Mouse (Mus musculus) monocyte, adult 2 months (primary cell): ENCODE results near the gene Tmed2.
"Not testable (repeated sequence)": the region's sequence is repeated elsewhere in the genome, so short reads cannot be mapped to it uniquely, and the experiment has no call there.

Experiments
- DNase-seq, 2 experiments: peaks; one replicate each; pipeline ENCODE4 v3.0.0; 2022; ENCODE audit warnings: low spot score in 2 of 2, low read depth in 1 of 2

Tmed2 gene

DNA sequence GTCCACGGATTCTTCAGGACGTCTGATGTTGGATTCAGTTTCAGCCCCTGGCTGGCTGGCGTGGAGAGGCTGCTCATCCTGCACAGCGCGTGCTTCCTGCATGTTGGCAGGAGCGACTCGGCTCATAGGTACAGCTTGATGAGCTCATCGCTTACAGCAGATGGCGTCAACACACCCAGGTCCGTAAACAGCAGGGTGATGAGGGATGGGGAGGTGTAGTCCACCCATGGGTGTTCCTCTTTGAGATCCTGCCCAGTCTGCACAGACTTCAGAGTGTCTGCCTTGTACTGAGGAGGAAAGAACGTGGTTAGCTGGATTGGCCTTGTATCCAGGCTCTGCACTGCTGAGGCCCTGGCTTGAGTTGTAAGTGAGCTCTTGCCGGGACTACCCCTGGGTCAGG lies 30.6 kb downstream of the Tmed2 start:
- DNase-seq: no peak

- DNase-seq: no peak
Measured at GRCm38 (mm10) chr5:124575467-124575866, 35.0 kb downstream of the Tmed2 start.

DNA sequence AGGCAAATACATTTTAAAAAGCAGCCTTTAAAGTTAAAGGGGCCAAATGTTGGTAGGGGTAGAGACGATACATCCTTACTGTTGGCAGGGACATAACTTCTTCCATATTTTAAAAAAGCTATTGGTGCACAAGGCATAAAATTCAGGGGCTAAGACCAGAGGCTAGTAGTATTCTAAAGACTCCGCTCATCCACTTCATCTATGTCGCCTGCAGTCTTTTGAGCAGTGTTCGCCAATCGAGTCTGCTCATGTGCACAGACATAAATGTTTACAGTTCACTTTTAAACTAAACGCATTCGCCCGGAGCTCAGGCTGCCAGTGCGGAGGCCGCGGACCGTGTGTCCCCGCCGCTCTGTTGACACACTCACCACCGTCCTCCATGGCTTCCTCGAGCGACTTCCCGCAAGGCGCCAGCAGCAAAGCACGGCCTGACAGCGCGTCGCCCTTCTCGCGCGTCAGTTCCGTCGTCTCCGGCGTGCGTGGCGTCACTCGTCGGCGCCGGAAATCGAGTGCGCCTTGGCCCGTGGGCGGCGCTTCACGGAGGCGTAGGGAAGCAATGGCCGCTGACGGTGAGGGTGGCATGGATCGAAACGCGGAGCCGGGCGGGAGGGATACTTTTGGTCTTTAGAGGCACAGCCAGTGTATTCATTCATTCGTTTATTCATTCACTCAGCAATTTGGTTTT lies 38.3 kb downstream of the Tmed2 start, which contains the start of the genes Eif2b1 and Gtf2h3:
Gene Eif2b1 (minus strand): TSS at position 499 of the 685 bp plus-strand sequence.
Gene Gtf2h3 (plus strand): TSS at position 508 of the 685 bp plus-strand sequence.
- DNase-seq: peak; percentile 79 to 88

DNA sequence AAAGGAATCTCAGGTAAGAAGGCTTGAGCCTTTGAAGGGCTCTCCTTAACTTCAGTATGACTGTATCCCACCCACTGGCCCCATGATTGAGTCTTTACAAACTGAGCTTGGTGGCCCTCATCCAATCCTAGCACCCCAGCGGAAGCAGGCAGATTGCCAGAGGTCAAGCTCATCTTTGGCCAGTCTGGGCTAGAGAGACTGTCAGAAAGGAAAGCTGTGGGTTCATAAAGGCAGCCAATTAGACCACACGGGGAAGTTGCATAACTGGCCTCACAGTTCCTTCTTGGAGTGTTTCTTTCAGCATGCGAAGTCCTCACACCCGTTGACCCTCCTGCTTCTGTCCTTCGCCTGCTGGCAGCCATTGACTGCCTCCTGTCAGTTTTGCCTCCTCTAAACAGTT lies 42.0 kb downstream of the Tmed2 start:
- peak; percentile 2 to 9 for DNase-seq

DNA sequence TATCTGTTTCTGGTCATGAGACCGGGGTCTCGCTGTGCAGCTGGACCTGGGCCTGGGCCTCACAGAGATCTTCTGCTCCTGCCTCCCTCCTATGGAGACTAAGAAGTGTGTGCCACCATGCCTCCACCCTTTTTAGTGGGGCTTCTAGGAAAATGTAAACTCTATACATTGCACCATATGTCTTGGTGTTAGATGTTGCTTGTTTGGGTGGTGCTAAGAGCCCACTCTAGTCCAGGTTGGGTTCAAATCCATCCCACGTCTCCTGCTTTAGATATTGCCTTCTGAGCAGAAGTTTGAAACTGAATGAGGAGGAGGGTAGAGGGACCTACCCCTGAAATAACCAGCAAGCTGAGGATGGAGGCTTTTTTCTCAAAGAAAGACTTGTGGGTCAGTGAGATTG lies 52.3 kb downstream of the Tmed2 start:
- no peak for DNase-seq

GRCm38 (mm10) chr5:124598224-124599174 lies 58.0 kb downstream of the Tmed2 start:
- DNase-seq: no peak

GRCm38 (mm10) chr5:124599726-124600125 lies 59.2 kb downstream of the Tmed2 start:
- DNase-seq: not testable (repeated sequence)
